Mouse (Mus musculus) ES-Bruce4 (cell line): ENCODE measurements at regions not wholly inside any gene's neighbourhood (a gene's known extent, or its start where the extent isn't known, plus 50 kb on each side); places are given as distances from the start of the nearest gene placed in this dataset.

Experiments
- H3K27ac ChIP-seq: 2 replicates; pipeline ENCODE4 v1.5.1; 2012; ENCODE audit warnings: low read length, inconsistent platforms; ENCODE audit not compliant: insufficient read depth
- H3K27me3 ChIP-seq: 2 replicates; pipeline ENCODE4 v1.6.1; 2012; ENCODE audit warnings: mild to moderate bottlenecking, low read length, inconsistent platforms; ENCODE audit not compliant: control insufficient read depth, poor library complexity, insufficient read depth, severe bottlenecking
- H3K36me3 ChIP-seq: 2 replicates; pipeline ENCODE4 v1.6.1; 2012; ENCODE audit warnings: inconsistent platforms, mild to moderate bottlenecking, low read length, moderate library complexity; ENCODE audit not compliant: control insufficient read depth, poor library complexity, insufficient read depth, severe bottlenecking
- H3K4me1 ChIP-seq: one replicate; pipeline ENCODE4 v1.8.1; 2011; ENCODE audit warnings: low read length; ENCODE audit not compliant: control insufficient read depth, insufficient read depth
- H3K4me3 ChIP-seq: 2 replicates; pipeline ENCODE4 v1.5.1; 2011; ENCODE audit warnings: low read depth, mild to moderate bottlenecking, low read length
- H3K9ac ChIP-seq: 2 replicates; pipeline ENCODE4 v1.6.1; 2012; ENCODE audit warnings: low read depth, mild to moderate bottlenecking, inconsistent platforms; ENCODE audit not compliant: poor library complexity, severe bottlenecking
- H3K9me3 ChIP-seq: replicated peaks from 2 replicates; pipeline ENCODE4 v1.6.1; 2012; ENCODE audit warnings: mild to moderate bottlenecking, low read length, inconsistent platforms; ENCODE audit not compliant: control insufficient read depth, poor library complexity, insufficient read depth, severe bottlenecking
- CTCF ChIP-seq: IDR thresholded peaks from one replicate; pipeline ENCODE4 v1.8.1; 2011; ENCODE audit warnings: low read depth, low read length
- EP300 ChIP-seq: IDR thresholded peaks from 2 replicates; pipeline ENCODE4 v1.6.1; 2011; ENCODE audit warnings: low read depth, low read length; ENCODE audit not compliant: insufficient read depth
- POLR2A ChIP-seq: IDR thresholded peaks from one replicate; pipeline ENCODE4 v1.8.1; 2011; ENCODE audit warnings: low read length; ENCODE audit not compliant: insufficient read depth

- no peak for TF ChIP-seq EP300
- TF ChIP-seq POLR2A, result no peak
- no peak for TF ChIP-seq CTCF
- no peaks in the 10 kb centered on the region for H3K27me3 ChIP-seq
- no peak overlapping the region for H3K9ac ChIP-seq
- H3K4me3 ChIP-seq, result no peak overlapping the region
- H3K9me3 ChIP-seq, result no peaks in the 10 kb centered on the region
- H3K36me3 ChIP-seq, result no peaks in the 10 kb centered on the region
- H3K27ac ChIP-seq, result no peak overlapping the region
- H3K4me1 ChIP-seq, result no peaks in the 10 kb centered on the region
These were observed 120.8 kb upstream of the Gm26657 start for GRCm38 (mm10) chr4:56619054-56619453.

DNA sequence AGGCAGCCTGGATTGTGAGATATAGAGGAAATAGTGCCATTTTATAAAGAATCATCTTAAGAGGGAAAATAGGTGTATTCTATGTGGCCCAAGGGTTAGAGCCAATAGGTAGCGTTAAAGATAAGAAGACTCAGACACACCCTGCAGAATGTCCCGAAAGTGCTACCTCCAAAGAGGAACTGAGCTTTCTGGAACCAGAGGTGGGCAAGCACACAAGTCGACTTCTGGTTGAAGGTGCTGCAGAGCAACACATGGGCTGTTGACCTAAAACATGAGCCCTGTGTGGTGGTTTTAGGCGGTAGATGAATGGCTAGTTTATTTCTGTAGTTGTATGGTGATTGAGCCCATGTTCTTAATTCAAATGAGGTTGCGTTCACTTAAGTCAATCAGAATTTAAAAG is 121.4 kb upstream of the Gm26657 start:
- Histone ChIP-seq H3K27me3 (no peaks in the 10 kb centered on the region), H3K27ac (no peak overlapping the region), H3K4me1 (no peaks in the 10 kb centered on the region), H3K9me3 (no peaks in the 10 kb centered on the region), H3K9ac (no peak overlapping the region), H3K4me3 (no peak overlapping the region), H3K36me3 (no peaks in the 10 kb centered on the region)
- TF ChIP-seq POLR2A (no peak), EP300 (no peak), CTCF (no peak)

DNA sequence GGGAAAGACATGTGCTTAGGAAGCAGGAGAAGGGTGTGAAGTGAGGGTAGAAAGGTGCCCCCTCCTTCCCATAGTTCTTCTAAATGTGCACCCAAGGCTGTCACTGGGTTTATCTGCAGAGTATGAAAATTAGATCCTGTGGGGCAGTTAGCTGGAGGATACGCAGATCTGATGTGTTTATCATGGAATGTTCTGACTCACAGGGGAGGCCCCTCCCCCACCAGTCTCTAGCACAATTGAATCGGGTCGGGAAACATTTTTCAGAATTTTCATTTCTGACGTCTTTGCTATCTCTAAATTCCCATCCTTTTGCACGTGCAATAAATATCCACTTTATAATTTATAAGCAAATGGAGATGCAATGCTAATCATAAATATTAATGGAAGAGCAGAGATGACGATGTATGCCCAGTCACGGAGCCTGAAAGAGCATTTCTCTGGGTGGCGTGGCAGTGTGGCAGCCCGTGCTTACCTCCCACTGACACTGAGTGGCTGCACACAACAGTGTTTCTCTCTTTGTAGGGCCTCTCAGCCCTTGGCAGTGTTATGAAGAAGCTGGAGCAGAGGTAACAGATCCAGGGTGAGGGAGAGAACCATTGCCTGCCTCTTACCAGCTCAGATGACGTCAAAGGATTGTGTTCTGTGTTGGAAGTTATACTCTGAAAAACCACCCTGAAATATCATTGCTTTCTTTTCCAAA is 122.1 kb upstream of the Gm26657 start:
- Histone ChIP-seq H3K4me1 (no peaks in the 10 kb centered on the region), H3K9ac (no peak overlapping the region), H3K36me3 (no peaks in the 10 kb centered on the region), H3K9me3 (no peaks in the 10 kb centered on the region), H3K27ac (no peak overlapping the region), H3K27me3 (no peaks in the 10 kb centered on the region), H3K4me3 (no peak overlapping the region)
- TF ChIP-seq CTCF (no peak), EP300 (no peak), POLR2A (no peak)

GRCm38 (mm10) chr4:56612325-56612724 is 127.5 kb upstream of the Gm26657 start:
- Histone ChIP-seq H3K27ac (no peak overlapping the region), H3K27me3 (no peaks in the 10 kb centered on the region), H3K9me3 (no peaks in the 10 kb centered on the region), H3K9ac (no peak overlapping the region), H3K4me3 (no peak overlapping the region), H3K36me3 (no peaks in the 10 kb centered on the region), H3K4me1 (no peaks in the 10 kb centered on the region)
- TF ChIP-seq CTCF, result no peak
- TF ChIP-seq EP300, result no peak
- no peak for TF ChIP-seq POLR2A

GRCm38 (mm10) chr4:56611751-56612150 is 128.1 kb upstream of the Gm26657 start:
- Histone ChIP-seq H3K4me1 (no peaks in the 10 kb centered on the region), H3K27ac (no peak overlapping the region), H3K9me3 (no peaks in the 10 kb centered on the region), H3K9ac (no peak overlapping the region), H3K27me3 (no peaks in the 10 kb centered on the region), H3K36me3 (no peaks in the 10 kb centered on the region), H3K4me3 (no peak overlapping the region)
- TF ChIP-seq CTCF (no peak), EP300 (no peak), POLR2A (no peak)

- Histone ChIP-seq H3K9me3 (no peaks in the 10 kb centered on the region), H3K27me3 (no peaks in the 10 kb centered on the region), H3K4me1 (no peaks in the 10 kb centered on the region), H3K9ac (no peak overlapping the region), H3K27ac (no peak overlapping the region), H3K36me3 (no peaks in the 10 kb centered on the region), H3K4me3 (no peak overlapping the region)
- no peak for TF ChIP-seq POLR2A
- TF ChIP-seq EP300, result no peak
- TF ChIP-seq CTCF, result no peak
These were observed 129.6 kb upstream of the Gm26657 start for GRCm38 (mm10) chr4:56610273-56610672.
